Mouse (Mus musculus): ENCODE measurements around the gene Tigd4. TPM values are rescaled to one million over a fixed set of nuclear protein-coding genes. Genes with fewer than 3 reads are reported as not detected.

Tigd4 gene
- polyA plus RNA-seq, 1 experiment from 2014 or later: not detected

- DNase-seq (ENCODE audit: low spot score, missing footprints) (peak; percentile 41), ATAC-seq (ENCODE audit: low FRiP score) (no peak)
- 87% methylated on average over 9 of the region's 9 CpGs for whole genome bisulfite sequencing
Observed at GRCm38 (mm10) chr3:84601870-84602495, 8.6 kb downstream of the Tigd4 start.

GRCm38 (mm10) chr3:84602759-84603158 lies 9.4 kb downstream of the Tigd4 start:
- no peaks in the 10 kb centered on the region for H3K27me3 ChIP-seq (ENCODE audit: control insufficient read depth, insufficient read depth, low read length)
- H3K36me3 ChIP-seq (ENCODE audit: control insufficient read depth, insufficient read depth, low read length): no peaks in the 10 kb centered on the region
- H3K9ac ChIP-seq (ENCODE audit: low read length): no peak overlapping the region
- H3K27ac ChIP-seq (ENCODE audit: low read depth, low read length): no peak overlapping the region
- DNase-seq (ENCODE audit: low spot score, missing footprints) (peak; percentile 65), ATAC-seq (ENCODE audit: low FRiP score) (no peak)
- H3K4me3 ChIP-seq (ENCODE audit: low read depth, low read length): no peak overlapping the region
- WGBS: 93% methylated on average over 2 of the region's 2 CpGs
- no peaks in the 10 kb centered on the region for H3K4me1 ChIP-seq (ENCODE audit: control insufficient read depth, insufficient read depth, low read length)
- H3K9me3 ChIP-seq (ENCODE audit: control insufficient read depth, low read length): no peaks in the 10 kb centered on the region
- no peak overlapping the region for H3K4me2 ChIP-seq

More at GRCm38 (mm10) chr3:84601870-84602495, 8.6 kb downstream of the Tigd4 start:
- Histone ChIP-seq H3K27ac (ENCODE audit: low read depth, low read length) (no peak overlapping the region), H3K9ac (ENCODE audit: low read length) (no peak overlapping the region), H3K4me1 (ENCODE audit: control insufficient read depth, insufficient read depth, low read length) (no peaks in the 10 kb centered on the region), H3K4me2 (no peak overlapping the region), H3K27me3 (ENCODE audit: control insufficient read depth, insufficient read depth, low read length) (no peaks in the 10 kb centered on the region), H3K36me3 (ENCODE audit: control insufficient read depth, insufficient read depth, low read length) (no peaks in the 10 kb centered on the region), H3K4me3 (ENCODE audit: low read depth, low read length) (no peak overlapping the region), H3K9me3 (ENCODE audit: control insufficient read depth, low read length) (no peaks in the 10 kb centered on the region)

- Histone ChIP-seq H3K4me3 (ENCODE audit: low read depth, low read length) (no peak overlapping the region), H3K36me3 (ENCODE audit: control insufficient read depth, insufficient read depth, low read length) (no peaks in the 10 kb centered on the region), H3K4me1 (ENCODE audit: control insufficient read depth, insufficient read depth, low read length) (no peaks in the 10 kb centered on the region), H3K9me3 (ENCODE audit: control insufficient read depth, low read length) (no peaks in the 10 kb centered on the region), H3K27ac (ENCODE audit: low read depth, low read length) (no peak overlapping the region), H3K4me2 (no peak overlapping the region), H3K27me3 (ENCODE audit: control insufficient read depth, insufficient read depth, low read length) (no peaks in the 10 kb centered on the region), H3K9ac (ENCODE audit: low read length) (no peak overlapping the region)
- peak; percentile 51 for DNase-seq (ENCODE audit: low spot score, missing footprints)
- no peak for ATAC-seq (ENCODE audit: low FRiP score)
- WGBS: 71% methylated on average over 6 of the region's 9 CpGs
Observed at GRCm38 (mm10) chr3:84603212-84603611, 9.8 kb downstream of the Tigd4 start.

GRCm38 (mm10) chr3:84610183-84610710 lies 16.9 kb downstream of the Tigd4 start:
- no peak for DNase-seq (ENCODE audit: low spot score, missing footprints)
- Histone ChIP-seq H3K9ac (ENCODE audit: low read length) (no peak overlapping the region), H3K36me3 (ENCODE audit: control insufficient read depth, insufficient read depth, low read length) (no peaks in the 10 kb centered on the region), H3K27me3 (ENCODE audit: control insufficient read depth, insufficient read depth, low read length) (no peaks in the 10 kb centered on the region), H3K4me1 (ENCODE audit: control insufficient read depth, insufficient read depth, low read length) (no peaks in the 10 kb centered on the region), H3K4me2 (no peak overlapping the region), H3K27ac (ENCODE audit: low read depth, low read length) (no peak overlapping the region), H3K9me3 (ENCODE audit: control insufficient read depth, low read length) (no peaks in the 10 kb centered on the region), H3K4me3 (ENCODE audit: low read depth, low read length) (no peak overlapping the region)
- 88% methylated on average over 9 of the region's 9 CpGs for WGBS
- ATAC-seq (ENCODE audit: low FRiP score): no peak

GRCm38 (mm10) chr3:84615050-84615855 lies 21.9 kb downstream of the Tigd4 start:
- Histone ChIP-seq H3K4me1 (ENCODE audit: control insufficient read depth, insufficient read depth, low read length) (no peaks in the 10 kb centered on the region), H3K9me3 (ENCODE audit: control insufficient read depth, low read length) (no peaks in the 10 kb centered on the region), H3K27ac (ENCODE audit: low read depth, low read length) (no peak overlapping the region), H3K36me3 (ENCODE audit: control insufficient read depth, insufficient read depth, low read length) (no peaks in the 10 kb centered on the region), H3K9ac (ENCODE audit: low read length) (no peak overlapping the region), H3K4me3 (ENCODE audit: low read depth, low read length) (no peak overlapping the region), H3K4me2 (no peak overlapping the region), H3K27me3 (ENCODE audit: control insufficient read depth, insufficient read depth, low read length) (no peaks in the 10 kb centered on the region)
- no peak for ATAC-seq (ENCODE audit: low FRiP score)
- DNase-seq (ENCODE audit: low spot score, missing footprints): no peak
- WGBS: 33% methylated on average over 5 of the region's 5 CpGs

- DNase-seq (ENCODE audit: low spot score, missing footprints) (no peak), ATAC-seq (ENCODE audit: low FRiP score) (no peak)
- H3K4me3 ChIP-seq (ENCODE audit: low read depth, low read length): no peak overlapping the region
- no peak overlapping the region for H3K9ac ChIP-seq (ENCODE audit: low read length)
- WGBS: 26% methylated on average over 7 of the region's 7 CpGs
- H3K36me3 ChIP-seq (ENCODE audit: control insufficient read depth, insufficient read depth, low read length): no peaks in the 10 kb centered on the region
- H3K27ac ChIP-seq (ENCODE audit: low read depth, low read length): no peak overlapping the region
- H3K4me1 ChIP-seq (ENCODE audit: control insufficient read depth, insufficient read depth, low read length): no peaks in the 10 kb centered on the region
- H3K9me3 ChIP-seq (ENCODE audit: control insufficient read depth, low read length): no peaks in the 10 kb centered on the region
- H3K4me2 ChIP-seq: no peak overlapping the region
- H3K27me3 ChIP-seq (ENCODE audit: control insufficient read depth, insufficient read depth, low read length): no peaks in the 10 kb centered on the region
Observed at GRCm38 (mm10) chr3:84615856-84616225, 22.5 kb downstream of the Tigd4 start.

- no peak overlapping the region for H3K9ac ChIP-seq (ENCODE audit: low read length)
- no peaks in the 10 kb centered on the region for H3K4me1 ChIP-seq (ENCODE audit: control insufficient read depth, insufficient read depth, low read length)
- H3K36me3 ChIP-seq (ENCODE audit: control insufficient read depth, insufficient read depth, low read length): no peaks in the 10 kb centered on the region
- no peaks in the 10 kb centered on the region for H3K9me3 ChIP-seq (ENCODE audit: control insufficient read depth, low read length)
- ATAC-seq (ENCODE audit: low FRiP score) (no peak), DNase-seq (ENCODE audit: low spot score, missing footprints) (no peak)
- H3K27me3 ChIP-seq (ENCODE audit: control insufficient read depth, insufficient read depth, low read length): no peaks in the 10 kb centered on the region
- H3K4me3 ChIP-seq (ENCODE audit: low read depth, low read length): no peak overlapping the region
- H3K27ac ChIP-seq (ENCODE audit: low read depth, low read length): no peak overlapping the region
- no peak overlapping the region for H3K4me2 ChIP-seq
- WGBS: 92% methylated on average over 2 of the region's 2 CpGs
Observed at GRCm38 (mm10) chr3:84618627-84619026, 25.3 kb downstream of the Tigd4 start.

GRCm38 (mm10) chr3:84619056-84619455 lies 25.7 kb downstream of the Tigd4 start:
- 93% methylated on average over 7 of the region's 7 CpGs for WGBS
- Histone ChIP-seq H3K4me1 (ENCODE audit: control insufficient read depth, insufficient read depth, low read length) (no peaks in the 10 kb centered on the region), H3K4me2 (no peak overlapping the region), H3K9me3 (ENCODE audit: control insufficient read depth, low read length) (no peaks in the 10 kb centered on the region), H3K4me3 (ENCODE audit: low read depth, low read length) (no peak overlapping the region), H3K9ac (ENCODE audit: low read length) (no peak overlapping the region), H3K27ac (ENCODE audit: low read depth, low read length) (no peak overlapping the region), H3K27me3 (ENCODE audit: control insufficient read depth, insufficient read depth, low read length) (no peaks in the 10 kb centered on the region), H3K36me3 (ENCODE audit: control insufficient read depth, insufficient read depth, low read length) (no peaks in the 10 kb centered on the region)
- ATAC-seq (ENCODE audit: low FRiP score) (no peak), DNase-seq (ENCODE audit: low spot score, missing footprints) (no peak)

- WGBS: 97% methylated on average over 6 of the region's 6 CpGs
- no peak overlapping the region for H3K4me2 ChIP-seq
- no peak for ATAC-seq (ENCODE audit: low FRiP score)
- no peaks in the 10 kb centered on the region for H3K36me3 ChIP-seq (ENCODE audit: control insufficient read depth, insufficient read depth, low read length)
- DNase-seq (ENCODE audit: low spot score, missing footprints): no peak
- no peak overlapping the region for H3K27ac ChIP-seq (ENCODE audit: low read depth, low read length)
- no peaks in the 10 kb centered on the region for H3K27me3 ChIP-seq (ENCODE audit: control insufficient read depth, insufficient read depth, low read length)
- H3K9me3 ChIP-seq (ENCODE audit: control insufficient read depth, low read length): no peaks in the 10 kb centered on the region
- H3K9ac ChIP-seq (ENCODE audit: low read length): no peak overlapping the region
- H3K4me1 ChIP-seq (ENCODE audit: control insufficient read depth, insufficient read depth, low read length): no peaks in the 10 kb centered on the region
- no peak overlapping the region for H3K4me3 ChIP-seq (ENCODE audit: low read depth, low read length)
Observed at GRCm38 (mm10) chr3:84619725-84620124, 26.4 kb downstream of the Tigd4 start.

Measured in midbrain, embryonic 11.5 days (tissue).